Mouse (Mus musculus) granulocyte monocyte progenitor cell, adult 5-6 weeks (primary cell): ENCODE data around the gene Kdm5a. TPM values are rescaled to one million over a fixed set of nuclear protein-coding genes. Genes with fewer than 3 reads are reported as not detected.

Experiments
- ATAC-seq: replicated peaks from 2 replicates; pipeline ENCODE4 v1.8.0; 2016; ENCODE audit warnings: mild to moderate bottlenecking, moderate TSS enrichment, inconsistent platforms; ENCODE audit not compliant: poor library complexity, severe bottlenecking
- total RNA-seq, 2 experiments: library from RNA; stranded (forward) in 1 of 2; stranded (reverse) in 1 of 2; fragments of 200-712, 200-1000 nt in 1 of 2; fragments of >200 nt in 1 of 2; fragmentation: Nextera tagmentation in 1 of 2; gene quantifications; 2 replicates each; pipeline ENCODE4 v1.2.3; 2014 to 2017

Kdm5a gene
- total RNA-seq, 2 experiments from 2014 or later = 30.9 to 70.2 TPM

DNA sequence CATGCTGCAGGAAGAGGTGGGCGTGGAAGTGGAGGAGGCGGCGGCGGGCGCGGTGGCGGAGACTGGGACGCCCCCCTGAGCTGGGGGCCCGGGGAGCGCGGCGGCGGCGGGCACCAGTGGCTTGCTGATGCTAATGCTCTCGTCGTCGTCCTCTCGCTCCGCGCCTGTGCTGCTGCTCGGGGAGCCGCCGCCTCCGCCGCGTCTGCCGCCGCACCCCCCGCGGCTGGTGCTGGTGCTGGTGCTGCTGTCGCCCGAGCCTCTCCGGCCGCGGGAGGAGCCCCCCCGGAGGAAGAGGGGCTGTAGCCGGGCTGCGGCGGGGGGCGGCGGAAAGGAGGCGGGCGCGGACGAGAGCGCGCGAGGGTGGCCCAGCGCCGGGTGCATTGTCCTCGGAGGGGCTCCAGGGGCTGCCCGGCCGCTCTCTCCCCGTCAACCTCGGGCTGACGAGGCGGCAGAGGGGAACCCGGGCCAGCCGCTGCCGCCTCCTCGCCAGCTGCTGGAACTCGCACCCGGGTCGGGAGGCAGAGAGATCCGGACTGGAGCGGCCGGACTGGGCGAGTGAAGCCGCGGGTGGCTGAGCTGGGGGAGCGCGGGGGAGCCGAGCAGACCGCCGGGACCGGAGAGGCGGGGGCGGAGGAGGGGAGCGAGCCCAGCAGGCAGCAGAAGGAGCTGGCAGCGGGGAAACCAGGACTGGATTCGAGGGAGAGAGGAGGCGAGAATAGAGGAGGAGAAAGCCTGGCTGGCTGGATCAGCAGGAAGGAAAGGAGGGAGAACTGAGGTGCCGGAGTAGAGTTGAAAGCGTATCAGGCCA lies 129.7 kb downstream of the Kdm5a start, which contains the start of gene Tmem121b:
Gene Tmem121b (minus strand): TSS at position 434 of the 808 bp plus-strand sequence.
- ATAC-seq = peak; percentile 18

Other genes with a start within 250 kb of the Kdm5a start
- not detected in 2 replicates for gene D330020A13Rik, start 69.8 kb upstream of the Kdm5a start, total RNA-seq (2014; fragmentation: Nextera tagmentation)
- not detected in 2 replicates for gene D330020A13Rik, start 69.8 kb upstream of the Kdm5a start, total RNA-seq (2017)
- gene B4galnt3, start 69.6 kb upstream of the Kdm5a start, total RNA-seq (2014; fragmentation: Nextera tagmentation) = not detected in 2 replicates
- not detected in 2 replicates for gene B4galnt3, start 69.6 kb upstream of the Kdm5a start, total RNA-seq (2017)
- 18.6 and 21.6 TPM in 2 replicates for gene Ccdc77, start 250 bp downstream of the Kdm5a start, total RNA-seq (2014; fragmentation: Nextera tagmentation)
- 32.6 and 32.7 TPM in 2 replicates for gene Ccdc77, start 250 bp downstream of the Kdm5a start, total RNA-seq (2017)
- gene Il17ra, start 99.1 kb downstream of the Kdm5a start, total RNA-seq (2014; fragmentation: Nextera tagmentation) = 17.1 and 29.8 TPM in 2 replicates
- 17.0 and 27.7 TPM in 2 replicates for gene Il17ra, start 99.1 kb downstream of the Kdm5a start, total RNA-seq (2017)
- not detected in 2 replicates for gene Tmem121b, start 129.7 kb downstream of the Kdm5a start, total RNA-seq (2014; fragmentation: Nextera tagmentation)
- gene Tmem121b, start 129.7 kb downstream of the Kdm5a start, total RNA-seq (2017) = not detected in 2 replicates
- gene Hdhd5, start 167.2 kb downstream of the Kdm5a start, total RNA-seq (2014; fragmentation: Nextera tagmentation) = 7.4 and 9.6 TPM in 2 replicates
- 3.6 and 4.7 TPM in 2 replicates for gene Hdhd5, start 167.2 kb downstream of the Kdm5a start, total RNA-seq (2017)